Mouse (Mus musculus) stomach, embryonic 16.5 days (tissue): Measurements from ENCODE around the gene Gm20831. TPM values are rescaled to one million over a fixed set of nuclear protein-coding genes. Genes with fewer than 3 reads are reported as not detected.
"Not testable (repeated sequence)": the region's sequence is repeated elsewhere in the genome, so short reads cannot be mapped to it uniquely, and the experiment has no call there.

Experiments used
- ATAC-seq: fragments of 200-750 bp; cut with Nextera tagmentation; 2 replicates; pipeline ENCODE4 v1.8.0; 2017; ENCODE audit warnings: moderate number of reproducible peaks, moderate TSS enrichment; ENCODE audit not compliant: insufficient read depth, low FRiP score
- H3K27ac ChIP-seq: fragments of 300-500 bp; sonication (generic); 2 replicates; pipeline ENCODE4 v1.5.1; 2014; ENCODE audit warnings: low read length
- H3K27me3 ChIP-seq: fragments of 300-500 bp; sonication (generic); 2 replicates; pipeline ENCODE4 v1.6.1; 2014; ENCODE audit warnings: low read length, control low read depth, mixed read lengths; ENCODE audit not compliant: control insufficient read depth, insufficient read depth
- H3K36me3 ChIP-seq: fragments of 300-500 bp; sonication (generic); 2 replicates; pipeline ENCODE4 v1.6.1; 2014; ENCODE audit warnings: low read length; ENCODE audit not compliant: control insufficient read depth, insufficient read depth
- H3K4me1 ChIP-seq: fragments of 300-500 bp; sonication (generic); 2 replicates; pipeline ENCODE4 v1.6.1; 2014; ENCODE audit warnings: low read length, control low read depth, mixed read lengths; ENCODE audit not compliant: control insufficient read depth, insufficient read depth
- H3K4me2 ChIP-seq: fragments of 300-500 bp; sonication (generic); 2 replicates; pipeline ENCODE4 v1.6.1; 2014; ENCODE audit warnings: low read depth, low read length, mixed read lengths
- H3K4me3 ChIP-seq: fragments of 300-500 bp; sonication (generic); replicated peaks from 2 replicates; pipeline ENCODE4 v1.5.1; 2014; ENCODE audit warnings: mild to moderate bottlenecking, low read length
- H3K9ac ChIP-seq: fragments of 300-500 bp; sonication (generic); 2 replicates; pipeline ENCODE4 v1.6.1; 2014; ENCODE audit warnings: low read length
- H3K9me3 ChIP-seq: fragments of 300-500 bp; sonication (generic); replicated peaks from 2 replicates; pipeline ENCODE4 v1.6.1; 2016; ENCODE audit warnings: low read length, control low read depth; ENCODE audit not compliant: control insufficient read depth
- WGBS: fragments of 180-500 bp; shearing (Covaris S2); extraction: QIAGEN DNeasy Blood & Tissue Kit; methylation state at CpG from one replicate; pipeline ENCODE4 v1.1.7; 2014; 5-methylcytosine and 5-hydroxymethylcytosine counted together
- polyA plus RNA-seq: library from polyadenylated mRNA; unstranded; fragments of >200 nt; fragmentation: Nextera tagmentation; extraction: Ambion mirVana; gene quantifications from 2 replicates; pipeline ENCODE4 v1.2.1, GENCODE M21; 2015

Gm20831 gene
- not detected in 2 replicates for polyA plus RNA-seq

DNA sequence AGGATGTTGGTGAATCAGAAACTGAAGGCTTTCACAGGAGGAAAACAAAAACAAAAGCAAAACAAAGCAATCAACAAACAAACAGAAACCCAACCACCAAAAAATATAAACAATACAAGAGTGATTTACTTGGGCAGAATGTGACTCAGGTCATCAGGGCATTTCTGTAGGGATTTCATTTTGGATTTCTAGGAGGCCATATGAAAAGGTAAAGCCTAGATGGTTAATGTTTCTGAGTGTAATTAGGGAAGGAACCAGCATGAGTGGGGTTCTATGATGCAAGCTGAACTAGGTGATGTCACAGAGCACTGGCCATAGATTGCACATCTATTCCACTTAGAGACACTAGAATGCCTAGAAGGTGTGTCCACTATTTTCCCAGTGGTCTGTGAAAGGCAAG is at the start of gene Gm20831, which contains the start of gene Gm20772:
Gene Gm20831 (plus strand): TSS at position 301 of the 400 bp plus-strand sequence.
Gene Gm20772 (plus strand): TSS at position 301 of the 400 bp plus-strand sequence.
- not testable (repeated sequence) for H3K4me2 ChIP-seq, H3K27me3 ChIP-seq, H3K27ac ChIP-seq, H3K4me3 ChIP-seq, H3K9me3 ChIP-seq, ATAC-seq, H3K36me3 ChIP-seq, H3K9ac ChIP-seq, H3K4me1 ChIP-seq

GRCm38 (mm10) chrY:17846166-17846565 is 28.4 kb upstream of the Gm20831 start, which contains the start of gene Gm21904:
Gene Gm21904 (minus strand): TSS chrY:17846266.
- H3K9ac ChIP-seq, H3K27ac ChIP-seq, H3K36me3 ChIP-seq, H3K9me3 ChIP-seq, H3K4me3 ChIP-seq, H3K27me3 ChIP-seq, H3K4me2 ChIP-seq, ATAC-seq, H3K4me1 ChIP-seq: not testable (repeated sequence)
- no CpG with 5 or more reads among the region's 3 CpGs for WGBS

DNA sequence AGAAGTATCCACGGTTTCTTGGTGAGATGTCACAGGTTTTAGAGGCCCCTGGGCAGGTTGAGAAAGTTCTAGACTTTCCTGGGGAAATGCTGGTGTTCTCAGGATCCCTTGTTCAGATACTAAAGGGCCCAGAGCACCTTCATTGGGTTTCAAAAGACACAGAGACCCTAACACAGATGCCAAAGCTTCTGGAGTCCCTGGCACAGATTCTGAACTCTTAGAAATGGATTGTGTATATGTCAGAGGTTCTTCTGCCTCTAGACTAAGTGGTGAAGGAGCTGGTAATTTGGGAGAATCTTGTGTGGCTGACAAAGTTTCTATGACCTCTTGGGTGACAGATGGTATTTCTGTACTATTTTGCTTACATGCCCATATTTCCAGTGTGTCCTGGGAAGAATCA is 62.7 kb downstream of the Gm20831 start, which contains the start of gene Srsy:
Gene Srsy (minus strand): TSS at position 101 of the 400 bp plus-strand sequence.
- no CpG with 5 or more reads among the region's 1 CpGs for WGBS
- H3K4me3 ChIP-seq, H3K36me3 ChIP-seq, H3K27me3 ChIP-seq, ATAC-seq, H3K4me1 ChIP-seq, H3K27ac ChIP-seq, H3K9me3 ChIP-seq, H3K9ac ChIP-seq, H3K4me2 ChIP-seq: not testable (repeated sequence)

Other genes with a start within 250 kb of the Gm20831 start
- not detected in 2 replicates for gene Gm21904, start 28.5 kb upstream of the Gm20831 start, polyA plus RNA-seq
- gene Gm20772, start within 50 bp of the Gm20831 start, polyA plus RNA-seq: not detected in 2 replicates
- gene Srsy, start 62.6 kb downstream of the Gm20831 start, polyA plus RNA-seq: not detected in 2 replicates
- not detected in 2 replicates for gene Gm21764, start 187.1 kb downstream of the Gm20831 start, polyA plus RNA-seq
- gene Ssty1, start 214.4 kb downstream of the Gm20831 start, polyA plus RNA-seq: not detected in 2 replicates